Mouse (Mus musculus): ENCODE data around the gene Pdzrn3.

The Pdzrn3 gene

GRCm38 (mm10) chr6:101198943-101199298 is 178.8 kb downstream of the Pdzrn3 start:
- DNase-seq (ENCODE audit: low spot score in 2 of 2), result peak in 1 of 2 experiments; percentile 16

- no peak for DNase-seq (ENCODE audit: low spot score in 2 of 2)
Observed at GRCm38 (mm10) chr6:101198284-101198942, 179.3 kb downstream of the Pdzrn3 start.

- DNase-seq (ENCODE audit: low spot score in 2 of 2), result peak; percentile 57 to 64
Observed at GRCm38 (mm10) chr6:101197642-101198041, 180.1 kb downstream of the Pdzrn3 start.

- no peak for DNase-seq (ENCODE audit: low spot score in 2 of 2)
Observed at GRCm38 (mm10) chr6:101195891-101196290, 181.8 kb downstream of the Pdzrn3 start.

- DNase-seq (ENCODE audit: low spot score in 2 of 2), result no peak
Observed at GRCm38 (mm10) chr6:101194386-101194925, 183.2 kb downstream of the Pdzrn3 start.

GRCm38 (mm10) chr6:101191576-101191975 is 186.1 kb downstream of the Pdzrn3 start:
- DNase-seq (ENCODE audit: low spot score in 2 of 2), result peak; percentile 62 to 73

- no peak for DNase-seq (ENCODE audit: low spot score in 2 of 2)
Observed at GRCm38 (mm10) chr6:101187322-101187721, 190.4 kb downstream of the Pdzrn3 start.

GRCm38 (mm10) chr6:101186887-101187286 is 190.8 kb downstream of the Pdzrn3 start:
- DNase-seq (ENCODE audit: low spot score in 2 of 2), result no peak

GRCm38 (mm10) chr6:101184103-101184785 is 193.5 kb downstream of the Pdzrn3 start:
- DNase-seq (ENCODE audit: low spot score in 2 of 2), result peak in 1 of 2 experiments; percentile 11

- no peak for DNase-seq (ENCODE audit: low spot score in 2 of 2)
Observed at GRCm38 (mm10) chr6:101170699-101171098, 207.0 kb downstream of the Pdzrn3 start.

GRCm38 (mm10) chr6:101153511-101153921 is 224.2 kb downstream of the Pdzrn3 start:
- no peak for DNase-seq (ENCODE audit: low spot score in 2 of 2)

- DNase-seq (ENCODE audit: low spot score in 2 of 2), result no peak
Observed at GRCm38 (mm10) chr6:101135368-101135767, 242.3 kb downstream of the Pdzrn3 start.

- DNase-seq (ENCODE audit: low spot score in 2 of 2), result no peak
Observed at GRCm38 (mm10) chr6:101125396-101125795, 252.3 kb downstream of the Pdzrn3 start.

- no peak for DNase-seq (ENCODE audit: low spot score in 2 of 2)
Observed at GRCm38 (mm10) chr6:101108951-101109350, 268.7 kb downstream of the Pdzrn3 start.

GRCm38 (mm10) chr6:101103506-101103905 is 274.2 kb downstream of the Pdzrn3 start:
- DNase-seq (ENCODE audit: low spot score in 2 of 2), result no peak

- DNase-seq (ENCODE audit: low spot score in 2 of 2), result no peak
Observed at GRCm38 (mm10) chr6:101101709-101102654, 275.7 kb downstream of the Pdzrn3 start.
